Mouse (Mus musculus) liver, postnatal 0 days (tissue): ENCODE results near the gene Gpcpd1.

Experiments
- CTCF ChIP-seq: sonication (generic); IDR thresholded peaks from 2 replicates; pipeline ENCODE4 v1.5.1; 2016; ENCODE audit warnings: antibody characterized with exemption, low read depth
- EP300 ChIP-seq: IDR thresholded peaks from 2 replicates; pipeline ENCODE4 v1.6.1; 2016; ENCODE audit warnings: antibody characterized with exemption, low read depth, mild to moderate bottlenecking

DNA sequence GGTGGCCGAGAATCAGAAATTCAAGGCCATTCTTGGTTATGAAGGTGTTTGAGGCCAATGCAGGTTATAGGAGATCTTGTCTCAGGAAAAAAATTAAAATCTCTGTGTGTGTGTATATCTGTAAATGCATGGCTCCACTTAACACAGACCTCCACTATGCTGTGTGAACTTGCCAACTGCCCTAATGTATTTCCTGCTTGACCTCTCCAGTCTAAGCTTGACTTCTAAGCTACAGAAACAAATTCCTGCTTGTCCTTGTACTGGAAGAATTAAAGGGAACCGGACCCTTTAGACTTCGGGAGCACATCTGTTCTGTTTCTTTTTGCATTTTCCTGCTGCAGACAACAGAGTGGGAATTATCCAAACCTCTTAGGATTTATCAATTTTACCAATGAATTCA, 4.4 kb downstream of the Gpcpd1 start:
- TF ChIP-seq CTCF (no peak), EP300 (no peak)
